Mouse (Mus musculus) yolk sac, embryonic 10.5 days (tissue): ENCODE measurements at regions not wholly inside any gene's neighbourhood (a gene's known extent, or its start where the extent isn't known, plus 50 kb on each side); places are given as distances from the start of the nearest gene placed in this dataset.

ENCODE experiments used
- DNase-seq: peaks from one replicate; pipeline ENCODE4 v3.0.0-alpha.2; 2017; ENCODE audit warnings: low spot score

DNA sequence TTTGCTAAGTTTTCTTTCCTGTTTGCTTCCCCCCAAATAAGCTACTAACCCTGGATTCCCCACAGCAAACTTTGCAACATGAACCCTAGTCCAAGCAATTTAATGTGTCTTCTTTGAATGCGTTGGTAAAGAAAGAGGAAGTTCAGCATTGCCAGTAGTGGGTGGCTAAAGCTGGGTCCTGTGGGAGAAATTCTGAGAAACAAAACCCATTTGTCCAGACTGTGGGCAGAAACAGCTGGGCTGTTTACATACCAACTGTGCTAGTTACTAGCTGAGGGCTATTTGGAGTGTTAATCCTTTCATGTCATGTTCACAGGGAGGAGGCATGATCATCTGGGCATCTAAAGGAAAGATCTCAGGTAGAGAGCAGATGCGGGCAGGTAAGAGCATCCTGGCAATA lies 51.8 kb upstream of the 1190002N15Rik start:
- DNase-seq: no peak

DNA sequence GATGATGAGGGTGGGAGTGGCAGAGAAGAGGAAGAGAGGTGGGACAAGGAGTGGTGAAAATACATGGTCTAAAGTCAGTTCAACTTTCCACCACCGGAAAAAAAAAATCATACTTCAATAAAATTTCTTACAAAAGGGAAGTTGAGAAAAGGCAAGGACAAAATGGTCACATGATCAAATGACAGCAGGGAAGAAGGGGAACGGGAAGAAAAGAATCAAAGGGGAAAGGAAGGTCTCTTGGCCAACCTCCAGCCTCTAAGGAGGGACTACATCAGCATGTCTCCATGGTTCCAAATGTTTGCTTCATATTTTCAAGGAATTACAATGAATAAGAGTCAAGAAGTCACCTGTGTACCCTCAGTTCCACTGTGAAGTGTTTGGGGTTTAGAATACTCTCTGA lies 64.7 kb upstream of the Slc9a9 start:
- no peak for DNase-seq

- no peak for DNase-seq
Measured at GRCm38 (mm10) chr9:94606422-94606821, 63.3 kb upstream of the Slc9a9 start.

GRCm38 (mm10) chr9:94607011-94607749 lies 62.5 kb upstream of the Slc9a9 start:
- no peak for DNase-seq

GRCm38 (mm10) chr9:94607750-94608106 lies 62.0 kb upstream of the Slc9a9 start:
- DNase-seq: no peak

- no peak for DNase-seq
Measured at GRCm38 (mm10) chr9:94610101-94610500, 59.6 kb upstream of the Slc9a9 start.

DNA sequence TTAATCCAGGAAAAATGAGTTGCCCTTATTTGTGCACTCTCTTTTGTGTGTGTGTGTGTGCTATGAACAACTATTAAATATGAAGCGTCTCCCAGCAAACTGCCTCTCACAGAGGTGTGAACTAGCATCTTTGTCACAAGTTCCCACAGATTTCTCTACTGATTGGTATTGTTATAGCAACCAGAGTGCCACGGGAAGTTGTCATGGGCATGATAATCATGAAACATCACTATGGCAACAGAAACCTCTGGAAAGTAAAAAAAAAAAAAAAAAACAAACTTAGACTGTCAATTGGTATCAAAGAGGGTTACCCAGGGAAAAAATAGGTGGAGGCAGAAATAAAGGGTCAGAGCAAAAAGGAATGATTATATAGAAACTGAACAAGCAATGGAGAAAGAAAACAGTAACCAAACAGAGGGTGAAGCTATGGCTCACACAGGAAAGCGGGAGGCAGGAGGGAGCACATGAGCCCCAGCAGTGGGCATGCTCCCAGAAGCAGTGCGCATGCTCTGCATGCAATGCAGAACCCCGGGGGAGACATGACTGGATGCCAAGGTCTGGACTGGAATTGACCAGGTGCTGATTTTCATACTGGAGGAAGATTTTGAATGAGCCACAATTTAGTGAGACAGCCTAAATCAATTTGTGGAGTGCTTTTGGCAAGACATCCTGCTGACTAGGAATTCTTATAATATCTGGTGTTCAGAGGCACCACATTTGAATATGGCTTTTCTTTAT lies 58.9 kb upstream of the Slc9a9 start:
- no peak for DNase-seq

DNA sequence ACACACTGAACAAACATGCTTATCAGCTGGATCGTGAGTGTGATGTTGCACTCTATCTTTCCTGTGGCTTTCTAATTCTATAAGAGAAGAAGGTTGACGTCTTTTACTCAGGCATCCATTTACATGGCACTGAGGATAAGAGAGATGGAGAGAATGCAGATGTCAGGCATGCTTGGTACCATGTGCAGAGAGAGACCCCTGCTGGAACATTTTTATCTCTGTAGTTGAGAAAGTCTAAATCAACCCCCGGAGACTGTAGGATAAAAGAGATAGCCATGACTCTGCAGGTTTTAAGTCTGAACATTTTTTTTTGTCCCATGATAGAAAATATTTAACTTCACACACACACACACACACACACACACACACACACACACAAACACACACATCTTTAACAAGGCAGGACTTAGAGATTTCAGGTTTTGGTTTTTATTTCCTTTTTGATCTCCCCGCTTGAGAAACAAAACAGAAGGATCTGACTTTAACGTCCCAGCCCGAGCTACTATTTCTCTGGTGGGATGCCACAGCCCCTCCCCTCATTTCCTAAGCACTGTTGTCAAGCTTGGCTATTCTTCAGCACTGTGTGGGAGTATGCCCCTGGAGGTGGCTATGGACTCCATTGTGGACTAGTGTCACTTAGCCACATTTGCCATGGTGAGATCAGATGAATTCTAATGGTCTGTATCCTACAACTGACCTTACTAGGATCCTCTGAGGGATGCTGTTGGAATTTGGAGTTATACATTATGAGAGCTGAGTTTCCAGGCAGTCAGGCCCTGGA lies 55.6 kb upstream of the Slc9a9 start:
- DNase-seq: peak; percentile 7

DNA sequence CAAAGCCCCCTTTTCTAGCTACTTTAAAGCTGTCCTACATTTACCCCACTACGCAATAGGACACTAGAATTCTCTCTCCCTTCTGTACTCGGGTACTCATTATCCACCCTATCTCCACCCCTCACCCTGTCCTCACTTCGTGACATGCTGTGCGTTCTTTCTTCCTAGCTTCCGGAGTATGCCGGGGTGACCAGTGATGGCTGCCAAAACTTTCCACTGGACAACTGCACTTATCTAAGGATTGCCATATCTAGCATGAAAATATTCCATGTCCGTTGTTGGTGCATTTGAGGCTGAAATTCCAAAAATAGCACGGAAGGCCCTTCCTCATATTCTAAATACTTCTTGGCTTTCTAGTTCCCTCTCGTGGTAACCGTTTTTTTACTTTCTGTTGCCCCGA lies 54.5 kb upstream of the Slc9a9 start:
- DNase-seq: no peak

DNA sequence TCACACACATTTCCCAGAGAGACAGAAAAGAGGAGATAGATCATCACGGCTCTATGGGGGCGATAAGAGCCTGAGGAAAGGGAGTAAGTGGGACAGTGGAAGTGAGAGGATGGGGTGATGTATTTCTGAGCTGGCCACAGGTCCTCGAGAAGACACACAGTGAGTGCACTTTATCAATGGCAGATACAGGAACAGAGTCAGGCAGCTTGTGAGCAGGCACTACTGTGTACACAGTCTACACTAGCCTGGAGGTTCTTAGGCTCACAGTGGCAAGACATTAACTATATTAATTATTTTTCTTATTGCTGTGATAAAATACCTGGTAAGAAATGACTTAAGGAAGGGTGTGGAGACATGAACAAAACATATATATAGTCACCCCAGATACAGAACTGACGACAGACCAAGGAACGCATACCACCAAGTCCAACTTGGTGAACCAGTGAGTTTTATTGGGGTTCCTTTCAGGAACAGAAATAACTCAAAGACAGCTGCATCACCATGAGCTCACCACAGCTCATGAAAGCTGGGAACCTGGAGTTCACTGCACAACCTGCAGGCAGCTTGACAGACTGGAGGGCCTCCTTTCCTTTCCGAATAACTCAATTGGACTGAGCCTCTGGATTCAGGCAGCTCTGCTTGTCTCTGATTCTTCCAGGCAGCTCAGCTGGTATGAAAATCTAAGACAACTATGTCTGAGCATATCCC lies 51.5 kb upstream of the Slc9a9 start:
- DNase-seq: no peak
